Mouse (Mus musculus) hematopoietic multipotent progenitor cell, adult 10-12 weeks (in vitro differentiated cells): ENCODE measurements around the gene Nudcd2. TPM values are rescaled to one million over a fixed set of nuclear protein-coding genes. Genes with fewer than 3 reads are reported as not detected.

Experiments
- polyA plus RNA-seq: library from polyadenylated mRNA; stranded (reverse); fragments of >175 nt; gene quantifications from 2 replicates; pipeline ENCODE4 v1.2.3, GENCODE M21; 2012; ENCODE audit warnings: low replicate concordance

Gene Nudcd2
- polyA plus RNA-seq: 12.6 and 15.3 TPM in 2 replicates

GRCm38 (mm10) chr11:40733339-40734174 lies at the start of gene Nudcd2, which contains the start of gene Hmmr:
Gene Nudcd2 (plus strand): TSS chr11:40733667.
Gene Hmmr (minus strand): TSS chr11:40733422.

GRCm38 (mm10) chr11:40695103-40695502 lies 38.4 kb upstream of the Nudcd2 start, which contains the start of gene Mat2b:
Gene Mat2b (minus strand): TSS chr11:40695203.

GRCm38 (mm10) chr11:40755109-40755627 lies 21.7 kb downstream of the Nudcd2 start, which contains the start of gene Ccng1:
Gene Ccng1 (minus strand): TSS chr11:40755311.

Other genes starting within 250 kb of the Nudcd2 start
- gene Mat2b, start 38.5 kb upstream of the Nudcd2 start, polyA plus RNA-seq: 29.6 and 32.5 TPM in 2 replicates
- 0.09 and 1.2 TPM in 2 replicates for gene Hmmr, start 245 bp upstream of the Nudcd2 start, polyA plus RNA-seq
- 35.0 and 74.8 TPM in 2 replicates for gene Ccng1, start 21.6 kb downstream of the Nudcd2 start, polyA plus RNA-seq